Mouse (Mus musculus) monocyte, adult 2 months (primary cell): Measurements from ENCODE around the gene Obscn.

Source experiments
- DNase-seq, 2 experiments: peaks; one replicate each; pipeline ENCODE4 v3.0.0; 2022; ENCODE audit warnings: low spot score in 2 of 2, low read depth in 1 of 2

Gene Obscn

DNA sequence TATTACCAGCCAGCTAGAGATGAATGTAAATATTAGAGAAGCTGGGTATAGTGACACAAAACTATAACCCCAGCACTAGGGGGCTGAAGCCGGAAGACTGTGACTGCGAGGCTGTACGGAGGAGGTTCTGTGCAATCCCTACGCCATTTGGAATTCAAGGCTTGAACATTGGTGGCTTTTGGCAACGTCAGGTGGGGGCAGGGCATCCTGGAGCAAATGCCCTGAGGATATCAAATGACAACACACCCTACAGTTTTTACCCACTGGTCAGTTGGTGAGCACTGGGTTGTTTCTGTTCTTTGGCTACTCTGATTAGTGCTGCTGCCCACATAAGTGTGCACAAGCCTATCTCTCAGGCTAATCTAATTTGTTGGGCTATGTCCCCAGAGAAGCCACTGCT lies 6.8 kb upstream of the Obscn start:
- no peak for DNase-seq

DNA sequence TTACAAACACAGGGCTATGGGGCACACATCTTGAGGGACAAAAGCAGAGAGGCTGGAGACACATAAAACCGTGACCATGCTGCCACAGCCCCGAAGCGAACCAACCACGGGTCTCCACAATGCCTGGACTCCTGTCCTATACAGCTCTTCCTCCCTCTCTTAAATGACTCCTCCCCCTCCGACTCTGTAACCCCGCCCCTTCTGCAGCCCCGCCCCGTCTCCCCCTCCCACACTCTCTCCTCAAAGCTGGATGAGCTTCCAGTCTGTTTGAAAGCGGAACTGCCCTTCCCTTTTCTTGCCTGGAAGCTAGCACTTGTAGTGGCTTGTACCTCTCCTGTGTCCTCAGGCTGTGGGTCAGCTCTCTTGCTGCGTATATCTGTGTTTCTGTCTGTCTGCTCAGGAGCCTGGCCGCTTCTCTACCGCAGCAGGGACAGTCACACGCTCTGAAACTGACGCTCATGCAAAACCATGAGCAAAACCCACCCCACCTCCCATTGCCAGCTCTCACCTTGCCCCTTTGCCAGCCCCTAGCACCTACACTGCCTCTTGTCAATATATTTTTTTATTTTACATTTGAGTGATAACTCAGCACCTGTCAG lies 5.7 kb upstream of the Obscn start:
- no peak for DNase-seq

DNA sequence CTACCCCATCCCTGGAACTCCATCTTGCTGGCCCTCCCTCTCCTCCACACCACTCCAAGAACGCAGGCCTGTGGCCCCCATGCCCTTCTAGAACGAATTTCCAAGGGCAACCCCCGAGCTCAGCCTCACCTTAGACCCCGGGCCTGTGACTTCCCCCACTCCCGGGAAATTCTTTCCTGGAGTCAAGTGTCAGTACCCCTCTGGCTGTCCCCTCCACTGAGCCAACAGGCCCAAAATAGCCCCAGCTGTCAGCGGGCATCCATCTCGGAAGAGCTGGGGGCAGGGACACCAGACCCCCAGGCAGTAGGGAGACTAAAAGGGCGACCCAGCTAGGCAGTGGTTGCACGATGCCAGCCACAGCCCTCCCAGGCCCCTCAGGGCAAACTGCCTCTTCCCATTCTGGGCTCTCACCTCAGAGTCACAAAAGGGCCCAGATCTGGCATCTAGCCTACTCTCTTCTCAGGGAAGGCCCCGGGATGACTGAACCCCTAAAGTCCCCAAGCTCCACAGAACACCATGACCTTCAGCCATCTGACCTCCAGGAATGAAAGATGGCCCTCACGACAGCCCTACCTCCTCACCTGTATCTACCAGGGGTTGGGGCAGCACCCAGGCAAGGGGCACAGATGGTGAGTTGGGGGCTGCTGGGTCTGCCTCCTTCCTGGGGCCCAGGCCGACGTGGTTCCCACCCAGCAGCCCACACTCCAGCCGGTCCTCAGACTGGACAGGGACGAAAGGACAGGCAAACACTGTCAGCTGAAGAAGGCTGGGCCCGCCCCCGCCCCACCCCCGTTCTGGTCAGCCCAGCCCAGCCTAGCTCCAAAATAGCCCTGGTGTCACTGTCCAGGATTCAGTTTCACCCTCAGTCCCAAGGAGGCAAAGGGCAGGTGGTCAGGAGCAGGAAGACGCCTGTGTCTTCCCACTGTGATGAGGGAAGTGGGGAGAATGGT lies 2.6 kb upstream of the Obscn start:
- no peak for DNase-seq

DNA sequence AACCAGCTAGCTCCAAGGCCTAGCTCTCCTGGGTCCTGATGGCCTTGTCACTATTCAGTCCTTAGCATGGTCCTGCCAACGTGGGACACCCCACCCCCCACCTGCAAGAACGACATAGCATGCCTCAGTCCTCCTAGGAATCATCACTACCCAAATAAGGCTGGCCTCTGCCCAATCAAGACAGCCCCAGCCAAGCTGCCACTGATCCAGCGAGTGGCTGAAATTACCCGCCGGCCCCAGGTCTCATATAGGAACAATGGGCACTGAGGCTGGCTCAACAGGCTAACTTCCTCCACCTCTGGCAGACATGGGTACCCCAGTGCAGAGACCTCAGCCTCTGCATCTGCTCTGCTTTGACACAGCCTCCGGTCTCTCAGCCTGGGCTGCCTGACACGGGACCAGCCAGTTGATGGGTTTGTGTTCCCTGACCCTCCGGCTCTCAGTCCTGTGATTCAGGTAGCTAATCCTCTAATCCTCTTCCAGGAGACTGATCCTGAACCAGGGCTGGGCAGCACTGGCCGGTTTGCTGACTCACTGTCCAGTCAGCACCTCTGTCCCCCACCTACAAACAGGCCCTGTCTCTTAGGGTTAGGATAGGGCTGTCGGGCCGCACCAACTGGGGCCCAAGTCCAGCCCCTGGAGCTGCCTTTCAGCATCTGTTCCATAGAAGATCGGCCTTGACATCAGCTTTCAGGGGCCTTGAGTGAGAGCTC lies 948 bp upstream of the Obscn start:
- no peak for DNase-seq

DNA sequence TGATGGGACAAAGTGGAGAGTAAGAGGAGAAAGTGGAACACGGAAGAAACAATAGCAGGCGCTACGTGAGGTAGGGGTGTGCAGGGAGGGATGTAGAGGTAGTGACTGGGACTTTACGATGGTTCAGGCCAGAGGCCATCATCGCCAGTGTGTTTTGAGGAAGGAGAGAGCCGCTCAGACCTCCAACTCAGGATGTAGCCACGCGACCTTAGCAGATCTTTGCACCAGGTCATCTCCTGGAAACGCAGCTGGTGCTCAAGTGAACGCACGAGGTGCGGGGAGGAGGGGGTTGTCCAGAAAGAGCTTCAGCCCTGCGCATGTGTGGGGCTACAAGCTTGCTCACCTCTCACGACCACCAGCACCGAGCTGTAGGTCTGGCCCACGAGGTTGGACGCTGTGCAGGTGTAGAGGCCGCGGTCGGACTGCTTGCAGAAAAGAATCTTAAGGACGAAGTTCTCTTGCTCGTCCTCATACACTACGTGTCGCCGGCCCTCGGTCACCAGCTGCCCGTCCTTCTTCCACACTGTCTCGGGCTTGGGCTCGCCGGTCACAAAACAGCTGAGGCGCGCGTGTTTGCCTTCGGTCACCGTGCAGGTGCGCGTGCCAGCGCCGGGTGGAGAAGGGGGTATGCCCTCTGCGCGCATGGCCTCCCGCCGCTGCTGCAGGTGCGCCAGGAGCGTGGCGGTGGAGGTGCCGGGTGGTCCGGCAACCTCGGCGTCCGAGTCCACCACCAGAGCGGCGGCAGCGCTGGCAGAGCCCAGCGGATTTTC lies 966 bp downstream of the Obscn start:
- no peak for DNase-seq

DNA sequence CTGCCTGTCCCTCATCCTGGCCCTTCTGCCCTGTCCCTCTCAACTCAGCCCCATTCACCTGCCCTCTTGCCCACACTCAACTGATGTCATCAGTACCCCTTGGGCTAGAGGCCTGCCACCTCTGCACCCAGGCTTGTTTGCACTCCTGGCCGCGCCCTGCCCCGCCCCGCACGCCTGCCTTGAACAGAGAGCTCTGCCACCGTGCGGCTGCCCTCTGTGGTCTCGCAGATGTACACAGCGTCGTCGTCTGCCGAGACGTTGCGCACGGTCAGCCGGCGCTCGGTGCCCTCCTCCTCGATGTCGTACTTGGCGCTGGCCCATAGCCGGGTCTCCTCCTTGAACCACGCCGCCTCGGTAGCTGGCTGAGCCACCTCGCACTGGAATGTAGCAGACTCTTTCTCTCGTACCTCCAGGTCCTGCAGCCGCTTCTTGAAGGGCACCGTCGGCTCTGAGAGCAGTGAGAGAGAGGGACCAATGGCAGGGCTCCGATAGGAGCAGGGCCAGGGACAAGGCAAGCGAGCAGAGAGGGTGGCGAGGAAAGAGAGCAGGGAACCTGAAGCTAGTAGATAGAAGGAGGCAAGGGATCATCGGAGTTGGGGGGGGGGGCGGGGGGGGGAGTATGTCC lies 1.7 kb downstream of the Obscn start:
- DNase-seq = no peak

DNA sequence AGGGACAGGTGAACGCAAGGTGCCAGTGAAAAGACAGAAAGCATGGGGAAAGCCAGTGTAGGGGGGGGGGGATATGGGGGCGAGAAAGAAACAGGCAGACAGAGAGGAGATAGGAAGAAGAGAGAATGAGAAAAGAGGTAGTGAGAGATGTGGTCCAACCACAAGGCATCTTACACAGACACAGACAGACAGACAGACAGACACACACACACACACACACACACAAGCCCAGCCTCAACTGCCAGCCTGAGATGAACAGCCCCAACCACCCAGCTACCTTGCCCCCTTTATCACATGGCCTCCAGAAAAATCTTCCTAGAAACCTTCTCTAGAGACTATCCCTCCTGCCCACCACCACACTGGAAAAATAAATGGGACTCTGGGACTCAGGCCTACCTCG lies 4.1 kb downstream of the Obscn start:
- no peak for DNase-seq

DNA sequence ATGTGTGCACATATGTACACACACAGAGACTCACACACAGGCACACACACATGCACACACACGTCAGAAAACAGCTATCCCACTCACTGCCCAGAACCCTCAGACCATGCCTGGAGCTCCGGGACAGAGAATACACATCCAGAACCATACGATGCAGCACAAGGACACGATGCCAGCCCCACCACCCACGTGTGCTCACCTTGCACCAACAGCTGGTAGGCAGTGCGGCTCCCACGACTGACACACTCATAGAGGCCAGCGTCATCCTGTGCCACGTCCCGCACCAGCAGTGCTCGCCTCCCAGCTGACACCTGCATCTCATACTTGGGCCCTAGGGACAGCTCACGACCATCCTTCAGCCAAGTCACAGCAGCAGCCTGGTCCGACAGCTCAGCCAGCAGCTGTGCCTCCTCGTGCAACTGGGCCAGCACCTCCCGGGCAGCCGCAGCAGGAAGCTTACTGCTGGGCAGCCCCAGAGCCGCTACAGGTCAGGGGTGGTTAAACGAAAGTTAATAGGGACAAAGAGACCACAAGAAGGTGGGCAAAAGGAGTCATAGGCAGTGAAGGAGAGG lies 4.8 kb downstream of the Obscn start:
- no peak for DNase-seq

DNA sequence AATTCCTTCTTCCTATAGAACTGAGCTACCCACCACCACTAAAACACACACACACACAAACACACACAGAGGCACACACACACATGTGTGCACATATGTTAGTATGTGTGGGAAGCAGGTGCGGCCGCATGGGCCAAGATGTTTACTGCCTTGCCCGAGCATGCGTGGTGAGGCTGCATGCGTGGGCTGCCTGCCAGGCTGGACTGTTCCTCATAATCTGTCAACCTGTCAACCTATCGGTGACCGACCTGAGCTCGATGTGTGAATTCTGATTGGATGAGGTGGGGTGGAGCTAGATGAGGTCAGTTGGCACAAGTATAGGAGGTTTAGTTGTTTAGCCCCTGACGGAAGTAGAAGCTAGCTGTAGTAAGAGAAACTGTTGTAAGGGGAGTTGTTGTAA lies 5.4 kb downstream of the Obscn start:
- no peak for DNase-seq

DNA sequence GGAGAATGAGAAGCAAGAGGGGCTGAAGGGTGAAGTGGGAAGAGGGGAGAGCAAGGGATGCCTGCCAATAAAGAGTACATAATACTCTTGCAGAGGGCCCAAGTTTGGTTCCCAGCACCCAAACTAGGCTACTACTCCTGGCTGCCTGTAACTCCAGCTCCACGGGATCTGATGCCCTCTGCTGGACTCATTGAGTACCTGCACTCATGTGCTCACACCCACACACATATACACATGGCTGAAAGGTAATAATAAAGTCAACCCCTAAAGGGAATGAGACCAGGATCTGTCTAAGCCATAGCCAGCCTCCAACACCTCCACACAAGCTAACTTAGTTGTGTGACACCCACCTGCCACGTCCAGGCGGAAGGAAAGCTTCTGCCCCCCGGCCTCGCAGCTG lies 30.3 kb downstream of the Obscn start:
- no peak for DNase-seq

DNA sequence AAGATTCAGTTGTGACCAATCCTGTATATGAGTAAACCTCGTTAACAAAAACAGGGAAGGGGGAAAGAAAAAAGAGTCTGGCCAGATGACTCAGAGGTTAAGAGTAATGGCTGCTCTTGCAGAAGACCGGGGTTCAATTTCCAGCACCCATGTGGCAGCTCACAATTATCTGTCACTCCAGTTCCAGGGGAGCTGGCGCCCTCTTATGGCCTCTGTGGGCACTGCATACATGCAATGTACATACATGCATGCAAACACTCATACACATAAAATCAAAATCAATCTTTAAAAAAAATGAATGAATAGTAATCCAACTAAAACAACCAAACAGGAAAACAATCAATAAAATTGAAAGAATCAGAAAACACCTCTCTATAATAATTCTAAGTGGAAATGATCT lies 33.9 kb downstream of the Obscn start:
- DNase-seq = no peak

DNA sequence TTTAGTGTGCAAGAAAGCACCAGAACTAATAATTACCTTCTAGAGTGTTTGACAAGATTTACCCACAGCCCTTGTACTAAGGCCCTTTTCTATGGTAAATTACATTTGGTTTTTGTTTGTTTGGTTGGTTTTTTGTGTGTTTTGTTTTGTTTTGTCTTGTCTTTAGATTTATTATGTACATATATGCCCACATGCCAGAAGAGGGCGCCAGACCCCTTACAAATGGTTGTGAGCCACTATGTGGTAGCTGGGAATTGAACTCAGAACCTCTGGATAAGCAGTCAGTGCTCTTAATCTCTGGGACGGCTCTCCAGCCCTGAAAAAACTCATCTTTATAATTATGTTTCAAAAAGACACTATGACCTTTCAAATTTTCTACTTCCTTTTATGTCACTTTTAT lies 37.9 kb downstream of the Obscn start:
- no peak for DNase-seq

DNA sequence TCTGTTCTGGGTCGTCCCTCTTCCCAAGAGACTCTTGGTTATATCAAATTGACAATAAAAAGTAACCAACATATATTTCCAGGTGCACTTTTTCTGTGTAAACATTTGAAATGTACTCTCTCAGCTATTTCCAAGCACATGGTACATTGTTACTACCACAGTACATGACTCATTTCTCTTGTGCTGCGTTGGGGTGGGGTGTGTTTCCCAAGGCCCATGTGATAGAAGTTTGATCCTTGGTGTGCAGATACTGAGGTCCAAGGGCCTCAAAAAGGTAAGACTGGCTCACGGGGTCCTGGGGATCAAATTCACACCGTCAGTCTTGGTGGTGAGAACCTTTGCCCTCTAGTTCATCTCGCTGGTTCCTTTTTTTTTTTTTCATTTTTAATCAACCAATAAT lies 38.4 kb downstream of the Obscn start:
- no peak for DNase-seq

DNA sequence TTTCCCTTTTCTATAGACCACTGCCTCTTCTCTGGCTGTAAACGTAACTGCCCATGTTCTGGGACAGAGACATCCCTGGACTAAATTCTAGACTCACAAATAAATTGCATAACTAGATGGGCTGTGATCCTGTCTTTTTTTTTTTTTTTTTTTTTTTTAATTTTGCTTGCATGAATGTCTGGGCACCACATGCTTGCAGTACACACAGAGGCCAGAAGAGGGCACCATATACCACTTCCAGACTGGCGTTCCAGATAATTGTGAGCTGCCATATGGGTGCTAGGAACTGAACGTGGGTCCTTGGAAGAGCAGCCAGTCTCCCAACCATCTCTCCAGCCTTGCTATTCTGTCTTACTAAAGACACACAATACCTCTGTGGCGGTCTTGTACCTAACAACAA lies 42.0 kb downstream of the Obscn start:
- DNase-seq = no peak

DNA sequence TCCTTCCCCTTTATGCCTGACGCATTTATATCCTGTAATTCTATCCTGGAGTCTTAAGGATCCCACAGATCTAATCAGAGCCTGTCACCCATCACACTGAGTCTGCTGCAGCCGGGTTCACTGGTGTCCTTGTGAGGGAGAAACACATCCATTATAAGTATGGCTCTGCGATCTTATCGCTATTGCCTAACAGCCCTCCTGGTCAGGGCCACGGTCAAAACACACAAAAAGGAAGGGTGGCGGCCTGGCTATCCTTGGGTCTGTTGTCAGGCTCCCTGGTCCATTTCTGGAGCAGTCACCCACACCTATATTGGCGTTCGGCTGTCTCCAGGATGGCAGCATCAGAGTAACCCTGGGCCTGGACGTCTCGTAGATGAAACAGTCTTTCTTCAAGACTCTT lies 48.6 kb downstream of the Obscn start:
- DNase-seq = no peak

DNA sequence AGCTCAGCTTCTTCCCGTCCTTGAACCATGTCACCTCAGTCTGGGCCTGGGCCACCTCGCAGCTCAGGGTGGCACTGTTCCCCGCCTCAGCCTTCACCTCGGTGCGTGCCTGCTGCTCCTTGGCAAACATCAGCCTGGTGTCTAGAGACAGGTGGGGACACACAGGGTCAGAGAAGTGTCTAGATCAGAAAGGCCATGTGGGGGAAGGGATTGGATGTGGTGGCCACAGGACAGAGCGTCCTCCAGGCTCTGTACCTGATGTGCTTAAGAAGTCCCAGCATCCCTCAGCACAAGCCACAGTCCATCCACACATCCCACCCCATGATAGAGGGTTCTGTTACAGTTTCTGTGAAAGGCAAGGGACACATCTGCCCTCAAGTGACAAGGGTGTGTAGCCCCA lies 51.0 kb downstream of the Obscn start:
- DNase-seq = no peak

DNA sequence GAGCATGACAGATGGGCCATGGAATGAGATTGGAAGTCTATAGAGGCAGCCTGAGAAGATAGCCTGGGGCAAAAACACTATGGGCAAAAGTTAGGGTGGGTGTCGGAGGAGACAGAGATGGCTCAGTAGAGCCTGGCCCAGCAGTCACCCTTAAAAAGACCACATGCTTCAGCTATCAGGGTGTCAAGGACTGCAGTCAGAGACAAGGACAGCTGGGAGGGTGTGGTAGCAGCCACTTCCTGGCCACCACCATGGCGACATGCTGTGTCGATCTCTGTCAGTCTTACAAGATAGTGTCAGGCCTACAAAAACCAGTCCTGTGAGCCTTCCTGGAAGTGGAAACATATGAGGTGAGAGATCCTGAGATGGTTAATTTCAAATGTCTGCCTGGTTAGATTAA lies 53.1 kb downstream of the Obscn start:
- DNase-seq = no peak

DNA sequence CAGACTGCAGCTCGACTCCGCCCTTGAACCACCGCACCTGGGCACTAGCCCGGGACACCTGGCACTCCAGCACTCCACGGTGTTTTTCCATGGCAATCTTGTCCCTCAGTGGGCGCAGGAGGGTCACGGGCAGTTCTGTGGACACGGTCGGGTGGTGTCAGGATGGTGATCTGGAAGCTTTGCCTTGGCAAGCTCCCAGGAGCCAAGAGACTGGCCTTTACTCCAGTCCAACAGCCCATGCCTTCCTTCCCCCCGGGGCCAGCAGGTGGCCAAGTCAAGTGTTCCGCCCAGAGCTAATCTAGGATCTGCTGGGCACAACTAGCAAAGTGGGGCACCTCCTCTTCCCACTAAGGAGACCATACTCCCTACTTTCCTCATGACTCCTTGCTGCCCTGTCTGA lies 57.9 kb downstream of the Obscn start:
- no peak for DNase-seq

DNA sequence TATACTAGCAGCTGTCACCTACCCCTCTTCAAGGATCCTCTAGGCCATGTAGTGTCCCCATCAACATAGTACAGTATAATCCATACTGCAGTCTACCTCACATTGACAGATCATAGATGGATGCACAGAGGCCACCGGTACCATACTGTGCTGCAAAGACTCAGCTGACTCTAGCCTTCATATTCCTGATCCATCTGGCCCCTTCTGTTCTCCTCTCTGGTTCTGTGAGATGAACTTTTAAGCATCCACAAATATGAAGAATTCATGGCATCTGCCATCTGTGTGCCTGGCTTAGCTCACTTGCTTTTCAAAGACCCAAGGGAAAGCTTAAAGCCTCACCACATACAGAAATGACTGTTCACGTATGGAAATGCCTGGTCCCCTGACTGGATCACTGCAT lies 65.9 kb downstream of the Obscn start:
- no peak for DNase-seq

DNA sequence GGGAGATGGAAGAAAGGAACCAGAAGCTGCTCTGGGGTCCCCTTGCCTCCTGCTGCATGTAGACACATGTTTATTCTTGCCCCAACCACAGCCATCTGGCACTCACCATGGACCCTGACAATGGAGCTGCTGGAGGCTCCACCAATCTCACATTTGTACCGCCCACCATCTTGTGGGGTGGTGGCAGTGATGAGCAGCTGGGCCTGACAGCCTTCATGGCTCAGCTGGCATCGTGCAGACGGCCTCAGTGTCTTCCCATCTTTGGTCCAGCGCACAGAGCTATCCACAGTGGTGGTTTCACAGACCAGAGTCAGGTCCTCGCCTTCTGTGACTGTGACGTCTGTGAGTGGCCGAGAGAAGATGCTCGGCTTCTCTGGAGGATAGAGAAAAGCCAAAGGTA lies 67.3 kb downstream of the Obscn start:
- DNase-seq = no peak

DNA sequence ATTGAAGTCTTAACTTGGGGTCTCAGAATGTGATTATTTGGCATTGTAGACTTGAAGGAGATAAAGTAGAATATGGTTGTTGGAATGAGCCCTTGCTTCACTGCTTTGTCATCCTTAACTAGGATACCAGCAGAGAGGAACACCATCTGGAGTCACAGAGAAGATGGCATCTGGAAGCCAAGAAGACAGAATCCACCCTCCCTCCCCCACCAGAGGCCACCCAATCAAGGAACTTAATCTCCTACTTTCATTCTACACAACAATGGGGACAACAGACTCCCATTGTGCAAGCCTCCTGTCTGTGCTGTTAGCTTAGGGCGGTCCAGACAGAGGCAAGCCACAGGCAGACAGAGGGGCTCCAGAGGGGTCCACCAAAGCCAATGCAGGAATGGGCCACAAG lies 67.8 kb downstream of the Obscn start:
- no peak for DNase-seq
